Comparison of ENCODE assay signal across 8 mouse cellular contexts in genomic region chr4:134245148-134245843, GRCm38 (mm10). TPM values are rescaled to one million over a fixed set of nuclear protein-coding genes. Genes with fewer than 3 reads are reported as not detected.
DNase-seq lines count a peak whose midpoint lies in the region; ATAC-seq and TF ChIP-seq lines count a peak whose summit lies in the region.

Zfp593 (minus strand) TSS chr4:134245592.

- H3K4me2 ChIP-seq in forebrain, embryonic 12.5 days = peak within 1 kb of the TSS; percentile 93
- H3K4me2 ChIP-seq in liver, postnatal 0 days (ENCODE audit: low read depth, low read length) = peak within 1 kb of the TSS; percentile 100
- peak within 1 kb of the TSS; percentile 97 for H3K4me2 ChIP-seq in neural tube, embryonic 14.5 days (ENCODE audit: low read depth, low read length)

- under 1% methylated on average over 60 of the region's 60 CpGs for WGBS in forebrain, embryonic 12.5 days
- WGBS in large intestine, adult 2 months = under 1% methylated on average over 60 of the region's 60 CpGs
- under 1% methylated on average over 60 of the region's 60 CpGs for WGBS in liver, postnatal 0 days (ENCODE audit: insufficient replicate concordance)
- under 1% methylated on average over 60 of the region's 60 CpGs for WGBS in neural tube, embryonic 14.5 days

- intact Hi-C loops in heart, postnatal 10 days (cut with DNase I) = loop anchor here (5.0 kb wide), 1 partner anchor 142 kb away; no protein-coding TSS in a partner anchor

- peak within 1 kb of the TSS; percentile 1; the same call in 1 of the 2 replicates for H3K27ac ChIP-seq in forebrain, embryonic 12.5 days
- peak within 1 kb of the TSS; percentile 30; the same call in 1 of the 2 replicates for H3K27ac ChIP-seq in liver, postnatal 0 days (ENCODE audit: low read depth)
- no peak within 1 kb of the TSS for H3K27ac ChIP-seq in neural tube, embryonic 14.5 days (ENCODE audit: low read depth, low read length)

- no peak for TF ChIP-seq EP300 in liver, postnatal 0 days (IDR thresholded peaks at IDR 0.05; ENCODE audit: low read depth)

- peak; percentile 74 for ATAC-seq in forebrain, embryonic 12.5 days (ENCODE audit: low FRiP score)
- ATAC-seq in liver, postnatal 0 days = peak; percentile 85
- peak; percentile 80 for ATAC-seq in neural tube, embryonic 14.5 days (ENCODE audit: low read depth)

- peak; percentile 90 for DNase-seq in c-Kit-positive CD71-positive TER-119-positive erythroid progenitor cells, embryonic 14.5 days (ENCODE audit: low spot score)
- DNase-seq in heart, postnatal 10 days = peak; percentile 95 to 98
- peak; percentile 69 for DNase-seq in large intestine, adult 2 months (ENCODE audit: low read depth, low spot score)
- peak; percentile 96 for DNase-seq in liver, postnatal 0 days
- peak; percentile 99 for DNase-seq in testis, postnatal 10 days (ENCODE audit: low spot score)

- peaks cover 23% of the 10 kb centered on the region for H3K36me3 ChIP-seq in E14TG2a.4 (ENCODE audit: insufficient read depth, low read length)
- H3K36me3 ChIP-seq in forebrain, embryonic 12.5 days (replicated peaks) = peaks cover 6% of the 10 kb centered on the region; the same call in 1 of the 2 replicates
- no peaks in the 10 kb centered on the region for H3K36me3 ChIP-seq in liver, postnatal 0 days (replicated peaks; ENCODE audit: insufficient read depth, low read length)
- no peaks in the 10 kb centered on the region for H3K36me3 ChIP-seq in neural tube, embryonic 14.5 days (ENCODE audit: control insufficient read depth, insufficient read depth, low read length)

- H3K4me1 ChIP-seq in E14TG2a.4 (replicated peaks; ENCODE audit: low read depth, low read length) = peaks cover 60% of the 10 kb centered on the region
- peaks cover 35% of the 10 kb centered on the region for H3K4me1 ChIP-seq in forebrain, embryonic 12.5 days
- peaks cover 18% of the 10 kb centered on the region for H3K4me1 ChIP-seq in liver, postnatal 0 days (ENCODE audit: insufficient read depth)
- H3K4me1 ChIP-seq in neural tube, embryonic 14.5 days (ENCODE audit: control insufficient read depth, insufficient read depth, low read length) = peaks cover 10% of the 10 kb centered on the region

- peak; percentile 48 for TF ChIP-seq CTCF in E14TG2a.4 (conservative IDR thresholded peaks at IDR 0.05; ENCODE audit: low read length)
- TF ChIP-seq CTCF in liver, postnatal 0 days (IDR thresholded peaks at IDR 0.05; ENCODE audit: low read depth) = peak; percentile 89

- H3K9ac ChIP-seq in forebrain, embryonic 12.5 days = peak within 1 kb of the TSS; percentile 76
- peak within 1 kb of the TSS; percentile 83 for H3K9ac ChIP-seq in liver, postnatal 0 days (replicated peaks)
- H3K9ac ChIP-seq in neural tube, embryonic 14.5 days (replicated peaks; ENCODE audit: low read depth, low read length) = peak within 1 kb of the TSS; percentile 75

- peak within 1 kb of the TSS; percentile 90 for H3K4me3 ChIP-seq in E14TG2a.4 (replicated peaks; ENCODE audit: low read length)
- H3K4me3 ChIP-seq in forebrain, embryonic 12.5 days (replicated peaks) = peak within 1 kb of the TSS; percentile 70
- peak within 1 kb of the TSS; percentile 87 for H3K4me3 ChIP-seq in liver, postnatal 0 days (ENCODE audit: low read depth, low read length)
- H3K4me3 ChIP-seq in neural tube, embryonic 14.5 days (ENCODE audit: low read depth, low read length) = peak within 1 kb of the TSS; percentile 78

- peaks cover 41% of the 10 kb centered on the region for H3K27me3 ChIP-seq in E14TG2a.4 (ENCODE audit: insufficient read depth, low read length)
- peaks cover 43% of the 10 kb centered on the region for H3K27me3 ChIP-seq in forebrain, embryonic 12.5 days
- peaks cover 40% of the 10 kb centered on the region for H3K27me3 ChIP-seq in liver, postnatal 0 days (ENCODE audit: insufficient read depth, low read length)
- H3K27me3 ChIP-seq in neural tube, embryonic 14.5 days (ENCODE audit: control insufficient read depth, insufficient read depth, low read length) = peaks cover 3% of the 10 kb centered on the region; the same call in 1 of the 2 replicates

- no peaks in the 10 kb centered on the region for H3K9me3 ChIP-seq in E14TG2a.4 (ENCODE audit: low read length)
- no peaks in the 10 kb centered on the region for H3K9me3 ChIP-seq in forebrain, embryonic 12.5 days
- H3K9me3 ChIP-seq in liver, postnatal 0 days (ENCODE audit: low read length) = no peaks in the 10 kb centered on the region
- no peaks in the 10 kb centered on the region for H3K9me3 ChIP-seq in neural tube, embryonic 14.5 days (ENCODE audit: control insufficient read depth, low read length)

RNA-seq across cellular contexts. Expression of gene Zfp593, which starts in this region (rescaled TPM):
- polyA plus RNA-seq in forebrain, embryonic 12.5 days (2016; fragmentation: Nextera tagmentation; extraction: Ambion mirVana) = 18.5 and 20.4 TPM in 2 replicates
- 1 to 10 TPM; 3.7 to 4.0 TPM for total RNA-seq in heart, postnatal 10 days (2021)
- 7.6 and 9.1 TPM in 2 replicates for polyA plus RNA-seq in large intestine, adult 2 months (2012; rRNA removed)
- polyA plus RNA-seq in liver, postnatal 0 days (2015; fragmentation: Nextera tagmentation; extraction: Ambion mirVana) = 6.1 and 6.2 TPM in 2 replicates
- polyA plus RNA-seq in neural tube, embryonic 14.5 days (2014; fragmentation: Nextera tagmentation; extraction: Ambion mirVana) = 12.4 and 15.6 TPM in 2 replicates
